Comparison of ENCODE assay signal across 8 mouse cellular contexts in the genomic region with DNA sequence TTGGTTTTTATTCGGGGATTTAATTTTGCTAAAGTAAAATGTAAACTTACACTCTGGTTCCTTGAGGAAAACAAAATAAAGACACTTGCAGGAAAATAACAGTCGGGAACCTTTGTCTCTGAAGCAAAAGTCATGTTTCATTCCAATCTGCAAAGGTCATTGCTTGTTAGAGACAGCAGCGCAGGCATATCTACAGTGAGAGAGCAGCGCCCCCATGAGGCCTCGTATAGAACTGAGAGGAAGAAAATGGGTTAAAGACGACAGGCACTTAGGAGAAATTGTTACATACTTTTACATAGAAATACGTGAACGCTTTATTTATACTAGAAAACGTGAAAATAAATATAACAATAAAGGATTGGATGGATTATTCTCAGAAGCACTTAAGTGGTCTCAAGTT.
DNase-seq lines count a peak whose midpoint lies in the region; ATAC-seq lines count a peak whose summit lies in the region.

No protein-coding gene starts in this region.

- no peaks in the 10 kb centered on the region for H3K9me3 ChIP-seq in forebrain, embryonic 11.5 days (ENCODE audit: control insufficient read depth, low read length)
- no peaks in the 10 kb centered on the region for H3K9me3 ChIP-seq in forebrain, embryonic 16.5 days (ENCODE audit: control insufficient read depth, low read length)
- no peaks in the 10 kb centered on the region for H3K9me3 ChIP-seq in hindbrain, embryonic 16.5 days (ENCODE audit: control insufficient read depth, low read length)

- no peak overlapping the region for H3K27ac ChIP-seq in forebrain, embryonic 11.5 days (ENCODE audit: low read depth, low read length)
- no peak overlapping the region for H3K27ac ChIP-seq in forebrain, embryonic 16.5 days (ENCODE audit: low read length)
- no peak overlapping the region for H3K27ac ChIP-seq in hindbrain, embryonic 16.5 days (ENCODE audit: low read depth, low read length)

- ATAC-seq in forebrain, embryonic 11.5 days (replicated peaks; ENCODE audit: low FRiP score) = no peak
- no peak for ATAC-seq in forebrain, embryonic 16.5 days
- ATAC-seq in hindbrain, embryonic 16.5 days = 0 out of 2 replicates have a peak, but pooled peaks have one; percentile 67

- no peak overlapping the region for H3K9ac ChIP-seq in forebrain, embryonic 11.5 days (ENCODE audit: low read length)
- no peak overlapping the region for H3K9ac ChIP-seq in forebrain, embryonic 16.5 days (replicated peaks; ENCODE audit: low read depth, low read length)
- no peak overlapping the region for H3K9ac ChIP-seq in hindbrain, embryonic 16.5 days (ENCODE audit: low read depth, low read length)

- no peak overlapping the region for H3K4me3 ChIP-seq in forebrain, embryonic 11.5 days (ENCODE audit: low read depth, low read length)
- no peak overlapping the region for H3K4me3 ChIP-seq in forebrain, embryonic 16.5 days (replicated peaks; ENCODE audit: low read length)
- no peak overlapping the region for H3K4me3 ChIP-seq in hindbrain, embryonic 16.5 days (ENCODE audit: low read length)

- no peak overlapping the region for H3K4me2 ChIP-seq in forebrain, embryonic 11.5 days (ENCODE audit: low read depth, low read length, severe bottlenecking)
- H3K4me2 ChIP-seq in forebrain, embryonic 16.5 days (ENCODE audit: low read length) = no peak overlapping the region
- no peak overlapping the region for H3K4me2 ChIP-seq in hindbrain, embryonic 16.5 days (ENCODE audit: low read length)

- DNase-seq in forebrain, embryonic 11.5 days (ENCODE audit: low spot score) = peak; percentile 56
- DNase-seq in ovary, postnatal 14 days (ENCODE audit: low spot score) = peak; percentile 17
- no peak for DNase-seq in ovary, postnatal 10 days (ENCODE audit: low spot score)
- DNase-seq in embryo, embryonic 10.5 days (ENCODE audit: low spot score) = peak; percentile 72
- peak; percentile 60 for DNase-seq in mesoderm, embryonic 11.5 days (ENCODE audit: low read depth, low spot score)
- DNase-seq in spleen, postnatal 36 days (ENCODE audit: low spot score in 2 of 2) = no peak

- no peaks in the 10 kb centered on the region for H3K27me3 ChIP-seq in forebrain, embryonic 11.5 days (ENCODE audit: control insufficient read depth, insufficient read depth, low read length)
- no peaks in the 10 kb centered on the region for H3K27me3 ChIP-seq in forebrain, embryonic 16.5 days (replicated peaks; ENCODE audit: control insufficient read depth, insufficient read depth, low read length)
- no peaks in the 10 kb centered on the region for H3K27me3 ChIP-seq in hindbrain, embryonic 16.5 days (replicated peaks; ENCODE audit: control insufficient read depth, insufficient read depth, low read length)

- WGBS in forebrain, embryonic 11.5 days = 28% methylated on average over 9 of the region's 9 CpGs
- WGBS in forebrain, embryonic 16.5 days = 21% methylated on average over 9 of the region's 9 CpGs
- WGBS in hindbrain, embryonic 16.5 days = 22% methylated on average over 9 of the region's 9 CpGs

- no peaks in the 10 kb centered on the region for H3K36me3 ChIP-seq in forebrain, embryonic 11.5 days (ENCODE audit: control insufficient read depth, insufficient read depth, low read length)
- H3K36me3 ChIP-seq in forebrain, embryonic 16.5 days (ENCODE audit: control insufficient read depth, insufficient read depth) = no peaks in the 10 kb centered on the region
- no peaks in the 10 kb centered on the region for H3K36me3 ChIP-seq in hindbrain, embryonic 16.5 days (ENCODE audit: control insufficient read depth, insufficient read depth, low read length)

- H3K4me1 ChIP-seq in forebrain, embryonic 11.5 days (replicated peaks; ENCODE audit: control insufficient read depth, insufficient read depth, low read length) = no peaks in the 10 kb centered on the region
- H3K4me1 ChIP-seq in forebrain, embryonic 16.5 days (replicated peaks; ENCODE audit: control insufficient read depth, insufficient read depth, low read length) = no peaks in the 10 kb centered on the region
- H3K4me1 ChIP-seq in hindbrain, embryonic 16.5 days (ENCODE audit: control insufficient read depth, insufficient read depth, low read depth, low read length) = no peaks in the 10 kb centered on the region

Comparison
In these comparisons a context has a peak if more than half of its experiments do, and no peak if none do; other contexts are left out.
1. DNase-seq: peak in forebrain, embryonic 11.5 days (single experiment), ovary, postnatal 14 days (single experiment), embryo, embryonic 10.5 days (single experiment) and mesoderm, embryonic 11.5 days (single experiment); none in ovary, postnatal 10 days (single experiment) and spleen, postnatal 36 days (0 of 2).